Mouse (Mus musculus) lung, postnatal 0 days (tissue): ENCODE results near the gene Bmp5. TPM values are rescaled to one million over a fixed set of nuclear protein-coding genes. Genes with fewer than 3 reads are reported as not detected.

Source experiments
- ATAC-seq: fragments of 200-750 bp; cut with Nextera tagmentation; 2 replicates; pipeline ENCODE4 v1.8.0; 2017; ENCODE audit warnings: moderate library complexity
- DNase-seq: peaks from one replicate; pipeline ENCODE4 v3.0.0-alpha.2; 2016; ENCODE audit warnings: low spot score
- H3K27ac ChIP-seq: fragments of 300-500 bp; sonication (generic); 2 replicates; pipeline ENCODE4 v1.5.1; 2014; ENCODE audit warnings: antibody characterized with exemption, mild to moderate bottlenecking, low read length, mixed read lengths
- H3K27me3 ChIP-seq: fragments of 300-500 bp; sonication (generic); replicated peaks from 2 replicates; pipeline ENCODE4 v1.6.1; 2014; ENCODE audit warnings: low read length, mixed read lengths; ENCODE audit not compliant: insufficient read depth
- H3K36me3 ChIP-seq: fragments of 300-500 bp; sonication (generic); 2 replicates; pipeline ENCODE4 v1.6.1; 2014; ENCODE audit warnings: low read length, mixed read lengths; ENCODE audit not compliant: insufficient read depth
- H3K4me1 ChIP-seq: fragments of 300-500 bp; sonication (generic); 2 replicates; pipeline ENCODE4 v1.6.1; 2014; ENCODE audit warnings: antibody characterized with exemption, low read depth, low read length, mixed read lengths; ENCODE audit not compliant: insufficient read depth
- H3K4me2 ChIP-seq: fragments of 300-500 bp; sonication (generic); replicated peaks from 2 replicates; pipeline ENCODE4 v1.6.1; 2014; ENCODE audit warnings: low read depth, mild to moderate bottlenecking, low read length, moderate library complexity, mixed read lengths
- H3K4me3 ChIP-seq: fragments of 300-500 bp; sonication (generic); 2 replicates; pipeline ENCODE4 v1.5.1; 2014; ENCODE audit warnings: low read depth, low read length
- H3K9ac ChIP-seq: fragments of 300-500 bp; sonication (generic); replicated peaks from 2 replicates; pipeline ENCODE4 v1.6.1; 2014; ENCODE audit warnings: low read depth, mild to moderate bottlenecking
- H3K9me3 ChIP-seq: fragments of 300-500 bp; sonication (generic); 2 replicates; pipeline ENCODE4 v1.6.1; 2016; ENCODE audit warnings: low read length, mixed read lengths
- CTCF ChIP-seq: IDR thresholded peaks from 2 replicates; pipeline ENCODE4 v1.5.1; 2016; ENCODE audit warnings: antibody characterized with exemption, mild to moderate bottlenecking
- EP300 ChIP-seq: IDR thresholded peaks from 2 replicates; pipeline ENCODE4 v1.6.1; 2016; ENCODE audit warnings: antibody characterized with exemption, mild to moderate bottlenecking, control low read depth
- WGBS: fragments of 180-500 bp; shearing (Covaris S2); extraction: QIAGEN DNeasy Blood & Tissue Kit; methylation state at CpG from one replicate; pipeline ENCODE4 v1.1.7; 2014; 5-methylcytosine and 5-hydroxymethylcytosine counted together
- microRNA-seq: library from miRNA; unstranded; fragments of <30 nt; microRNA quantifications from one replicate; pipeline ENCODE4, GENCODE M21; 2016
- polyA plus RNA-seq: library from polyadenylated mRNA; unstranded; fragments of >200 nt; fragmentation: Nextera tagmentation; extraction: Ambion mirVana; gene quantifications from 2 replicates; pipeline ENCODE4 v1.2.1, GENCODE M21; 2015

The Bmp5 gene
- polyA plus RNA-seq, 1 experiment from 2014 or later: 14.7 TPM

DNA sequence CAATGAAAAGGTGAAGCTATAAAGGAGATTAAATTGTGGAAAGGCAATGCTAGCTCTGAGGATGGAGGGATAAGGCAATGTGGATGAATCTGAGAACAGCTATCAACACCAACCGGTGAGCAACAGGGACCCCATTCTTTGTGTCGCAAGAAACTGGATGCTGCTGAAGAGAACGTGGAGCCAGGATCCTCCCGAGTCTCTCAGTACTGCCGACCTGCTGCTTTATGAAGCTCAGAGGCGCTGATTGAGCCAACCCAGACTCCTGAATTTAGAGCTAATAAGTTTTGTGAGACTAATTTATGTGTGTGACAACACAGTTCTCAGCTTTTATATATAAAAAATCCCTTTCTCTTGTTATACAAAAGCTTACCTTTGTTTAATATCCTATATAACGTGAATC lies 136.4 kb downstream of the Bmp5 start:
- Histone ChIP-seq H3K9ac (no peak overlapping the region), H3K36me3 (no peaks in the 10 kb centered on the region), H3K4me3 (no peak overlapping the region), H3K4me1 (no peaks in the 10 kb centered on the region), H3K4me2 (no peak overlapping the region), H3K27me3 (no peaks in the 10 kb centered on the region), H3K9me3 (no peaks in the 10 kb centered on the region), H3K27ac (no peak overlapping the region)
- TF ChIP-seq CTCF: no peak
- no peak for TF ChIP-seq EP300
- ATAC-seq: no peak
- DNase-seq: no peak
- 77% methylated on average over 7 of the region's 7 CpGs for WGBS

DNA sequence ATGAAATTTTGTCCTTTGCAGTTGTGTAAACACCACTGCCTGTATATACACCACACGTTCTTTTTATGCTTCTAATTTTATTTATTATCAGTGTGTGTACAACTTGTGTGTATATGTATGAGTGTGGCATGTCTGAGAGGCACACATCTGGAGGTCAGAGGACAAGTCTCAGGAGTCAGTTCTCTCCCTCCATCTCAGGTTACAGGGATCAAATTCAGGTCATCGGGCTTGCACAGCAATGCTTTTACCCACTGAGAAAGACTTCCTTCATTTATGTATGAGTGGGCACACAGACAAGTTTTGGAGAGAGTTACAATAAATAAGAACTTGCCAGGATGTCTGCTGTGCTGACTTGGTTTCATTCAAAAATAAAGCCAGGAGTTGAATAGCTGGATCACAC lies 140.9 kb downstream of the Bmp5 start:
- WGBS: 12% methylated on average over 2 of the region's 2 CpGs
- DNase-seq (no peak), ATAC-seq (no peak)
- TF ChIP-seq CTCF (no peak), EP300 (no peak)
- Histone ChIP-seq H3K4me3 (no peak overlapping the region), H3K9ac (no peak overlapping the region), H3K9me3 (no peaks in the 10 kb centered on the region), H3K36me3 (no peaks in the 10 kb centered on the region), H3K27ac (no peak overlapping the region), H3K4me2 (no peak overlapping the region), H3K4me1 (no peaks in the 10 kb centered on the region), H3K27me3 (no peaks in the 10 kb centered on the region)

DNA sequence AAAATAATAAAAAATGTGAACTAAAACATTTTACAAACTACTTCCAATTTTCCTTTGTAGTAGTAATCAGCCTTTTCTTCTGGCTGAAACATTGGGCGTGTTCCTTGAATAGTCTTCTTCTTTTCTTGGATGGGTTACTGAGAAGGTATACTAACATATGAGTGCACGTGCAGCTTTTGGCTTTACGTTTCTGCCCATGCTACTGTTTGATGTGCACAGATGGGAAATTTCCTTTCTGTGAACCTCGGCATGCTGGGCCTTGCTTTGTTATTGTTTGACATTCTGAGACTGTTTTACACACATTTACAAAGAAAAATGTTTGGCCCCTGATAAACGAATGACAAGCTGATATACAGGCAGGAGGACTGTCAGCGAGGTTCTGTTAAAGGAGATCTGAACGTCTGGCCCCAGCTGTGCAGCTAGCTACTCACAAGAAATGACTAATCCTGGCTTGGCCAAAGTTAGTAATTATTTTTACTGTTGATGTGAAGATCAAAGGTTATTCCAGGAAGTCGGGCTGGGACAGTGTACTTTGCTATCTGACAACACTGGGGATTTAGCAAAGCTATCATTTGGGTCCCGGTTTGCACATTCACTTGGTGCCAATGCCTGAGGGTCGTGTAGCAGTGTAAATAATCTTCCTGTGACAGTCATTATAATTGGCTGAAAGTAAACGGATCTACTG lies 152.2 kb downstream of the Bmp5 start:
- Histone ChIP-seq H3K4me3 (no peak overlapping the region), H3K9me3 (no peaks in the 10 kb centered on the region), H3K9ac (no peak overlapping the region), H3K4me2 (no peak overlapping the region), H3K36me3 (no peaks in the 10 kb centered on the region), H3K27me3 (no peaks in the 10 kb centered on the region), H3K27ac (no peak overlapping the region), H3K4me1 (no peaks in the 10 kb centered on the region)
- 22% methylated on average over 11 of the region's 11 CpGs for WGBS
- ATAC-seq: peak; percentile 82
- DNase-seq: peak; percentile 54
- TF ChIP-seq CTCF (no peak), EP300 (peak; percentile 65)

DNA sequence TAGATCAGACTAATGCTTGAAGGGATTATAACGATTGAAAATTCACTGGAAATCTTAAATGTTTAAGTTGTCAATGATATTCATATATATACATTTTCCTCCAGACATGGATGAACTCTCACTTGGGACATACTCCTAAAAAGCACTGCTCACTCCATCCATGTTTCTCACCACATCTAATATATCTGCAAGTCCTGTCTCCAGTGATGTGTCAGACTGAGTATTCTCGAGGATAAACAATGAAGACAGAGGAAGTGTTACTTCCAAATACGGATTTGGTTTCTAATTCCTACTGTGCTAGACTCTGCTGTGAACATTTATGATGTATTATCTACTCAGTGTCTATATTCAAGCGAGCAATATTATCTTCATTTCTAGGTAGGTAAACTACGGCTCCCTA lies 152.9 kb downstream of the Bmp5 start:
- H3K36me3 ChIP-seq: no peaks in the 10 kb centered on the region
- TF ChIP-seq CTCF (no peak), EP300 (no peak)
- H3K27me3 ChIP-seq: no peaks in the 10 kb centered on the region
- no peak overlapping the region for H3K27ac ChIP-seq
- no peaks in the 10 kb centered on the region for H3K9me3 ChIP-seq
- H3K4me3 ChIP-seq: no peak overlapping the region
- H3K4me1 ChIP-seq: no peaks in the 10 kb centered on the region
- ATAC-seq (peak; percentile 14; the same call in 1 of the 2 replicates), DNase-seq (no peak)
- 38% methylated on average over 5 of the region's 5 CpGs for WGBS
- no peak overlapping the region for H3K4me2 ChIP-seq
- no peak overlapping the region for H3K9ac ChIP-seq

DNA sequence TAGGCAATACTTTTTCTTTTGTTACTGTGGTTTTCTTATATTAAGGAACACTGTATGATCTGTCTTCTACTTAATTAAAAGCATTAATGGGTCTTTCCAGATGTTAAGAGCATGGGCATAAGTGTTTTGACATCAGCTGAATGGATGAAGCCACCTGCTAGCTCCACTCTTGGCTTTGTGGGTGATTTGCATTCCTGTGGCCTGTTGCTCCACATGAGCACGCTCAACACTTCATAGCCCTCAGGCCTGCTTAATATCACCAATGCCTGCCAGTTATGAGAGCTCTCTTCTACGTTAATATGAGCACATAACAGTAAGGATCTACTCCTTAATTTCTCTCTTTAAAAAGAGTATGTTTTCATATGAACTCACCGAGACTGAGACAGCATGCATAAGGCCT lies 169.5 kb downstream of the Bmp5 start:
- TF ChIP-seq CTCF (no peak), EP300 (no peak)
- Histone ChIP-seq H3K27ac (no peak overlapping the region), H3K4me2 (no peak overlapping the region), H3K9me3 (no peaks in the 10 kb centered on the region), H3K27me3 (no peaks in the 10 kb centered on the region), H3K36me3 (no peaks in the 10 kb centered on the region), H3K9ac (no peak overlapping the region), H3K4me1 (no peaks in the 10 kb centered on the region), H3K4me3 (no peak overlapping the region)
- WGBS: 59% methylated on average over 3 of the region's 3 CpGs
- peak; percentile 55; the same call in 1 of the 2 replicates for ATAC-seq
- peak; percentile 59 for DNase-seq

Small RNA genes within 50 kb of the gene (microRNA-seq; reads per million reads assigned to microRNA genes)
- not detected for gene Gm44355

Other genes with a start within 250 kb of the Bmp5 start
- 183 and 213 TPM in 2 replicates for gene Tmod3, start 215.7 kb upstream of the Bmp5 start, polyA plus RNA-seq
- gene Tmod2, start 164.0 kb upstream of the Bmp5 start, polyA plus RNA-seq: 10.6 and 11.3 TPM in 2 replicates
- gene Lysmd2, start 149.6 kb upstream of the Bmp5 start, polyA plus RNA-seq: 26.1 and 29.9 TPM in 2 replicates
- gene Scg3, start 91.3 kb upstream of the Bmp5 start, polyA plus RNA-seq: 0.42 and 0.56 TPM in 2 replicates
- 4.7 and 5.7 TPM in 2 replicates for gene Hmgcll1, start 239.5 kb downstream of the Bmp5 start, polyA plus RNA-seq